9 mouse cellular contexts compared by ENCODE assay signal in genomic region chr1:181020756-181021487, GRCm38 (mm10). TPM values are rescaled to one million over a fixed set of nuclear protein-coding genes. Genes with fewer than 3 reads are reported as not detected.
DNase-seq lines count a peak whose midpoint lies in the region; TF ChIP-seq lines count a peak whose summit lies in the region.
"Had no signal": no experiment of that assay in that cellular context is flagged by ENCODE, and none has a peak within 500 bp of the region (broad histone marks: within the 10 kb centered on the region; RNA-seq: fewer than 3 reads in every experiment).

TSS of gene Ephx1 (minus strand) at chr1:181020904.

- no peak within 1 kb of the TSS for H3K27ac ChIP-seq in layer of hippocampus, adult 2 months
- H3K27ac ChIP-seq in embryonic fibroblast, embryonic 13.5 days (ENCODE audit: insufficient read depth, low read length): peak within 1 kb of the TSS; percentile 85
- no peak within 1 kb of the TSS for H3K27ac ChIP-seq in forebrain, embryonic 10.5 days
- H3K27ac ChIP-seq: heart, embryonic 15.5 days had no signal

- no peak within 1 kb of the TSS for H3K4me3 ChIP-seq in layer of hippocampus, adult 2 months
- no peak within 1 kb of the TSS for H3K4me3 ChIP-seq in embryonic fibroblast, embryonic 13.5 days (ENCODE audit: insufficient read depth, low read length)
- no peak within 1 kb of the TSS for H3K4me3 ChIP-seq in forebrain, embryonic 10.5 days
- H3K4me3 ChIP-seq: heart, embryonic 15.5 days had no signal

- no peak for DNase-seq in layer of hippocampus, adult 2 months (ENCODE audit: low spot score in 2 of 2)
- no peak for DNase-seq in layer of hippocampus, adult 9-11 months
- peak; percentile 70 for DNase-seq in NIH3T3 (ENCODE audit: low read depth)
- DNase-seq in left cerebral cortex, postnatal 25 days (ENCODE audit: low spot score in 2 of 2): no peak
- no peak for DNase-seq in forebrain, embryonic 10.5 days (ENCODE audit: extremely low spot score, low spot score)
- DNase-seq in frontal cortex, postnatal 25 days (ENCODE audit: low spot score in 2 of 2): no peak
- DNase-seq in MN1 (ENCODE audit: low spot score): no peak

- intact Hi-C loops in left cerebral cortex, postnatal 25 days (cut with DNase I): no loop called here

- peaks cover 3% of the 10 kb centered on the region for H3K4me1 ChIP-seq in embryonic fibroblast, embryonic 13.5 days (ENCODE audit: control insufficient read depth, insufficient read depth, low read length)
- H3K4me1 ChIP-seq in forebrain, embryonic 10.5 days: peaks cover 19% of the 10 kb centered on the region

- no peaks in the 10 kb centered on the region for H3K36me3 ChIP-seq in forebrain, embryonic 10.5 days (replicated peaks)
- H3K36me3 ChIP-seq: heart, embryonic 15.5 days had no signal

- H3K9me3 ChIP-seq in forebrain, embryonic 10.5 days: no peaks in the 10 kb centered on the region
- H3K9me3 ChIP-seq: heart, embryonic 15.5 days had no signal

- WGBS in forebrain, embryonic 10.5 days: 70% methylated on average over 5 of the region's 5 CpGs

- 0 out of 2 replicates have a peak, but pooled peaks have one; percentile 2 for TF ChIP-seq POLR2A in embryonic fibroblast, embryonic 13.5 days (IDR thresholded peaks at IDR 0.05; ENCODE audit: low read depth, low read length)

- TF ChIP-seq CTCF in layer of hippocampus, adult 2 months (conservative IDR thresholded peaks at IDR 0.05): no peak
- no peak for TF ChIP-seq CTCF in embryonic fibroblast, embryonic 13.5 days (IDR thresholded peaks at IDR 0.05; ENCODE audit: borderline replicate concordance, insufficient read depth, low read length)

- peaks cover 33% of the 10 kb centered on the region for H3K27me3 ChIP-seq in forebrain, embryonic 10.5 days (ENCODE audit: poor library complexity, severe bottlenecking)

RNA-seq across cellular contexts. Expression of gene Ephx1, which starts in this region (rescaled TPM):
- total RNA-seq in layer of hippocampus, adult 2 months (2021): 10 to 100 TPM; 30.2 to 30.3 TPM
- polyA plus RNA-seq in embryonic fibroblast, embryonic 13.5 days (2011; ENCODE audit: insufficient read length, low read depth, missing spikeins): 156 and 205 TPM in 2 replicates
- 10 to 100 TPM; 24.6 to 34.3 TPM for total RNA-seq in left cerebral cortex, postnatal 25 days (2021)
- 0.47 and 0.77 TPM in 2 replicates for polyA plus RNA-seq in forebrain, embryonic 10.5 days (2016; fragmentation: Nextera tagmentation; extraction: Ambion mirVana)

Comparison
In these comparisons a context has a peak if more than half of its experiments do, and no peak if none do; other contexts are left out.
1. RNA of gene Ephx1 (polyA plus RNA-seq): 156 to 205 TPM in embryonic fibroblast, embryonic 13.5 days; 0.47 to 0.77 TPM in forebrain, embryonic 10.5 days; every median in the first group is over 10 times any median in the second.